Mouse (Mus musculus): ENCODE results near the gene Apobec3. TPM values are rescaled to one million over a fixed set of nuclear protein-coding genes. Genes with fewer than 3 reads are reported as not detected.

Gene Apobec3
- total RNA-seq (2022): 1 to 10 TPM; 4.3 to 8.1 (median 6.0) TPM

DNA sequence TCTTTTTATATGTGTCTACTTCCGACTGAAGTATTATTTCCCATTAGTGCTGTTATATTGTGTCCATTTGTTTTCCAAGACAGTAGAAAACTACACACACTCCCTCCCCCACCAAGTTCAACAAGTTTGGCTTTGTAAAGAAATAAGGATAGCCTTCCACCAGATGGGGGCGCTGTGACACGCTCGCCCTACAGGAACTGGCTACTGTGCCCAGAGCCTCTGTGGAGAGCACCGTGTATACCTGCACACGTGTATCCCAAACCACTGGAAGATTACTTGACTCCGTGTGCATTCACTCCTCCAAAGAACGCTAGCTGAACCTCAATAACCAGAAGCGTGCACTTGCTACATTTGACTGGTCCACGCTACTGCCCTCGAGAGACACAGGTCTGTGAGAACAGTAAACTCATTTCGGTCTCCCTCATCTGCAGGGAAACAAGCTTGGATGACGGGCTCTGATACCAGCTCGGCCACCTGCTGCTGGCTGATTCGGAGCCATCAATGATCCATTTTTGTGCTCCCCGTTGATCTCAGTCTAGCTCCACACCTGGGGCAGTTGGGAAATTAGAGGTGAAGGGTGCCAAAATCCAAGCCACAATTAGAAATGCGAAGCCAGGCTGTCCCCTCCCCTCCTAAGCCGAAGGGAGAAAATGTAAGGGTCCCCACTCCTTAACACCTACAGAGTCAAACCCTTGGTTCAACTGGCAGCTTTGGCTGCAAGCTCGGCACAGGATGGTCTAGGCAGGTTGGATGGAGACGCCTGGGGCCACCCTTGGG, at the start of gene Apobec3:
Apobec3 (plus strand) TSS at position 224 of the 777 bp plus-strand sequence.
- DNase-seq (ENCODE audit: low spot score in 2 of 2): no peak

DNA sequence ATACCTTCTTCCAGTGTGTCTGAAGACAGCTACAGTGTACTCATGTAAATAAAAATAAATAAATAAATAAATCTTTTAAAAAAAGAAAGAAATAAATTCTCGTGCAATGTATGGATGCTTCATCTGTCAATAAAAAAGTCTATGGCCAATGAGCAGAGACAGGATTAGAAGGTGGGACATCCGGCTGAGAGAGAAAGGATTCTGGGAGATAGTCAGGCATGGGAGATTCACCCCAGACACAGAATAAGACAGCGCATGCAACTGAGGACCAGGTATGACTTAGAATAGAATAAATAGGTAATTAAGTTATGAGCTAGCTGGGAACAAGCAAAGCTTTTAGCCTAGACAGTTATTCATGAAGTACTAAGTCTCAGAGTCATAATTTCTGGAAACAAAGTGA, 48.5 kb upstream of the Apobec3 start:
- no peak for DNase-seq (ENCODE audit: low spot score in 2 of 2)

DNA sequence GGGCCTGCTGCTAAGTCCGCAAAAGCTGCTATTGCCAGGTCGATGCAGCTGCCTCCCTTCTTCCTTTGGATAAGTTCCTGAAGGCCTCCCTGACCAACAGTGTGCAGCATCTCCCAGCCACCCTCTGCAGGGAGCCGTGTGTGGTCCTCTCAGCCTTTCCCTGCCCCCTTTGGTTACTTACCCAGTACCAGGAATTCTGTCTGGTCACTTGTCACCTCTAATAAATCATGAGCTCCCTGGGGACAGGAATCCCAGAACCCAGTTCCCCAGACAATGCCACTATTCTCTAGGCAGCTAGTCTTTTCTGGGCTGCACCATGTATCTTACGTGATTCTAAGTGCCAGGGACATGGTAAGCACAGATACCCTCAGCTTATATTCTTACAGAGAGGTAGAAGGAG, 45.5 kb upstream of the Apobec3 start:
- DNase-seq (ENCODE audit: low spot score in 2 of 2): no peak

DNA sequence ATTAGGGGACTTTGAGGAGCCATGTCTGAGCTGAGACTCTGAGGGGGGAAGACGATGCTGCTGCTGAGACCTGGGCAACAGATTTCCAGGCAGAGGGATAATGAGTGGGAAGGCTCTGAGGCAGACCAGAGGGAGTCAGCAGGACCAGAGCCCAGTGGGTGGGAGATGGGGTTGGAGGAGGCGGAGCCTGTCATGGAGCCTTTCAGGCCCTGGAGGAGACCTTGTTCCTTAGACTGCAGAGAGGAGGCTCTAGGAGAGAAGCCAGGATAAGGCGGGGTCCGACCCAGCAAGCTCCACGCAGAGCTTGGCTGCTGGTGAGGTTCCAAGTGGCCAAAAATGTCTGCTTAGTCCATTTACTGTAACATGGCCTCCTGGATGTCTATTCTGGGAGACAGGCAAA, 44.4 kb upstream of the Apobec3 start:
- peak in 1 of 2 experiments; percentile 55 for DNase-seq (ENCODE audit: low spot score in 2 of 2)

DNA sequence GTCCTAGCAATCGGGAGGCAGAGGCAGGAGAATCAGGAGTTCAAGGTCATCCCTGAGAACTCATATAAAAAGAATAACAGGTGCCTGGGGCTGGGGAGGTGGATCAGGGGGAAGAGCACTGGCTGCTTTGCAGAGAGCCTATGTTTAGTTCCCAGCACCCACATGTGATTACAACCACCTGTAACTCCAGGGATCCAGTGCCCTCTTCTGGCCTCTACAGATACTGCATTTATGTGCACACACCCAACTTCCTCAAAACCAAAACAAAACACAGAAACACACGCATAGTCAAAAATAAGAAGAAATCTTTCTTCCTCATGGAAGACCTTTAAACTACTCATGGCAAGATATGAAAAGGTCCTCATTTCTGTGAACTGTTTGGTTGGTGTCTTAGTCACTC, 41.3 kb upstream of the Apobec3 start:
- no peak for DNase-seq (ENCODE audit: low spot score in 2 of 2)

DNA sequence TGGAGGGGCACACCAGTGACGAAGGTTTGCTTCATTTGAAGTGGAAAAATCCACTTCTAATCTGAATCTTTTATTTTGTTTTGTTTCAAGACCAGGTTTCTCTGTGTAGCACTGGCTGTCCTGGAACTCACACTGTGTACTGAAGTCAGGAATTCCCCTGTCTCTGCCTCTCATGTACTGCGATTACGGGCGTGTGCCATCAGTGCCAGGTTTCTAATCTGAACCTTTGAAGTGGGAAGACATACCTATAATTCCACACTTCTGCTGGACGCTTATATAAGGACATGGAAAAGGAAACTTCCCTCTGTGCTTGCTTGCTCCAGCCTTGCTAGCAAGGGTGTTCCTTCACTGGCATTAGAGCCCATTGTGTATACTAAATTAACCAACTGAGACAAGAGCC, 32.5 kb upstream of the Apobec3 start:
- DNase-seq (ENCODE audit: low spot score in 2 of 2): no peak

DNA sequence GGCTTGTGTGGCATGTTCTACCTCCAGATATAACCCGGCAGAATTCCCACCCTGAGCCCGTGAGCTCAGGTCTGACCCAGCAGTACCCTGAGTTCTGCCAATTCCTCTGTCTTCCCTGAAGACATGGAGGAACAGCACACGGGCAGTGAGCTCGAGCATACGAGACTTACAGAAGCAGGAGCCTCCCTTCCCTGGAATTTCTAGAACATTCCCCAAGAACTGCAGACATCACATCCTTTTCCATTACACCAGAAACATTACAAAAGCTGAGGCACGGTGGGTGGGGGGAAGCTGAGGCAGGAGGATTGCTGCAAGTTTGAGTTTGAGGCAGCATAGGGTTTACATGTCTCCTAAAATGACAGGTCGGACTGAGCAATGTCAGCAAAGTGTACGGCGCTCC, 31.6 kb upstream of the Apobec3 start:
- no peak for DNase-seq (ENCODE audit: low spot score in 2 of 2)

DNA sequence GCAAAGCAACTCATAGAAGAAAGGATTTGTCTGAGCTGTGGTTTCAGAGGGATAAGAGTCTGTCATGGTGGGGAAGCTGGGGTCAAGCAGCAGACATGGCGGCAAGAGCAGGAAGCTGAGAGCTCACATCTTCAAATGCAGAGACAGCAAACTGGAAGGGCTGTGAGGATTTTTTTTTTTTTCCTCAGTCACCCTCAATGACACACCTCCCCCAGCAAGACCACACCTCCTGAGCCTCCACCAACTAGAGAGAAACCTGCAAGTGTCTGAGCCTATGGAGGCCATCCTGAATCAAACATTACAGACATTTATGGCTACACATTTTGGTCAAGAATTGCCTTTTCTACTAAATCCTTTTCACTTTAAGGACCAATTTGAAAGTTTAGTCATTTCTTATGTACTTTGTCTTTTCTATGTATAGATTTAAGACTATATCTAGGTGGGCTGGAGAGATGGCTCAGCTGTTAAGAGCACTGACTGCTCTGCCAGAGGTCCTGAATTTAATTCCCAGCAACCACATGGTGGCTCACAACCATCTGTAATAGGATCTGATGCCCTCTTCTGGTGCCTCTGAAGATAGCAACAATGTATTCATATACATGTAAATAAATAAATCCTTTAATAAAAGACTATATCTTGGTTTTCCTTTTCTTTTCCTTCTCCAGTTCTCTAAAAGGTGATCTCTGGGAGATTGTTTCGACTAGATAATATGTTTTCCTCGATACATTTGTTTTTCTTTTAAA, 24.0 kb upstream of the Apobec3 start:
- DNase-seq (ENCODE audit: low spot score in 2 of 2): no peak

DNA sequence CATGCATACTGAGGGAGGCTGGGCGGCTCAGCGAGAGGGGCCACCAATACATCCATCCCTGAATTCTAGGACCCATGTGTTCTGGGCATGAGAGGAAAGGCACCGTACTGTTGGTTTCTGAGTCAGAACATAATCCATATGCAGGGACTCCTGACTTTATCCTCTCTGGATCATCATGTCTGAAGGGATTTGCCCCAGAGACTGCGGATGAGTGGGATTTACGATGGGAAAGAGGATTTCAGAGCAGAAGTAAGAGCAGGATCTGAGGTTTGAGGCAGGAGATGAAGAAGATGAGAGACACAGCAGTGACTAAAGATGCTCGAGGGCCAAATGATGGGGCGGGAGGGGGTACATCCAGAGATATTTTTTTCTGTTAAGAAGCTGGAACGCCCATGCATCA, 17.9 kb upstream of the Apobec3 start:
- no peak for DNase-seq (ENCODE audit: low spot score in 2 of 2)

DNA sequence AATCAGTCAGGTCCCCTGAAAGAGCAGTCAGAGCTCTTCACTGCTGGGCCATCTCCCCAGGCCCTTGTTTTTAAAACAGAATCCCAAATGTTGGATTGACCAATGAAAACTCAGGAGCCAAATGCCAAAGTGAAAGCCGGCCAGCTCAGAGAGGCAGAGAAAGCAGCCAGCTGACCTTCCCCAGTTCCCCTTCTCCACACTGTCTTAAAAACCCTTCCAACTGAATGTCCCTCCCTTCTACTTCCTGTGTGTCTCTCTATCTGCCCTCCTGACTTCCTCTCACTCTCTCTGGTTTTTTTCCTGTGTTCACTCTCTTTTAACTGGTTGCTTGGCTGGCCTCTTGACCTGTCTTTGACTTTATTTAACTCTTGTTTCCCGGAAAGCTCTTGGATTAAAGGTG, 17.5 kb upstream of the Apobec3 start:
- DNase-seq (ENCODE audit: low spot score in 2 of 2): no peak

DNA sequence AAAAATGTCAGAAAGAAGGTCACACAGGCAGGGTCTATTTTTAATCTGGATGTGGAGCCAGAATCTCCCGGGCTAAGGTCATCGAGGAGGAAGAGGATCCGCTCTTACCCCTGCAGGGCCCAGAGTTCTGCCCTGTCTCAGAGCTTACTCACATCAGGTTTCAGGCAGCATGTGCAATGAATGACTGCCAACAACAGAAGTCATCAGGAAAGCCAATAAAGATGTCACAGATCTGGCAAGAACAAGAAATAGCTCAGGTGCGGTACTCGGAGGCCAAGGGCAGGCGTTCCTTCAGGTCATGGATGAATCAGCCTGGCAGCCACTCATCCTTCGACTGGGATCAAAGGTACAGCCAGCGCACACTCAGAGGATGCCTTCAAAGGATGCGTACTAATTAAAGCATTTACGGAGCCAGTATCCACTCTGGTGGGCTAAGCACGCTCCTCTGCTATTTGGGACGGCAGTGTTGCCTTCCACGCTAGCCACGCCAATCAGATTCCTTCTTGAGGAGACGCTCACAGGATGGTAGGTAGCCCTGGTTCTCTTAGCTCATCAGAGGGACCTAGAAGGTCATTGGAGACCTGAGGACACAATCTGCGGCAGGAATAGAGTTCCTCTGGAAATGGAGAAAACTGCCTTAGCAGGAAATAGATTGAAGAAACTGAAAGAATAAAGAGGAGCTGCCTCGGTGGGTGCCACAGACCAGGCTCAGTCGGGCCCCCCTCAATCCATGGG, 16.0 kb upstream of the Apobec3 start:
- DNase-seq (ENCODE audit: low spot score in 2 of 2): no peak

DNA sequence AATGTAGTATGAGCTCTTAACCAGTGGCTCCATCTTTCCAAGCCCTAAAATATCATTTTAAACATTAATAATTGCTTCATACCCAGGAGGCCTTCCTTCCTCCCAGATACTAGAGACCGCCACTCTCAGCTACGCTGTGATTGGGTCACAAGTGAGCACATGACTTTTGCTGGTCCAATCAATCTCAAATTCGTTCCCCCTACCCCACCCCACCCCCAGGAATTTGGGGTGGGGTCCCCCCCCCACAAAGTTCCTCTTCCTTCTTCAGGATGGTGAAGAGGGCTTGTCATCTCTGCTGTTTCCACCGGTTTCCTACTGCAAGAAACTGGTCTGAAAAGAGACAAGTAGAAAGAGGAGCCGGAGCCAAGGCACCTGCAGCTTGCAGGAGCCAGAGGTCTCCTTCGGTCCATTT, 12.7 kb upstream of the Apobec3 start:
- DNase-seq (ENCODE audit: low spot score in 2 of 2): no peak

DNA sequence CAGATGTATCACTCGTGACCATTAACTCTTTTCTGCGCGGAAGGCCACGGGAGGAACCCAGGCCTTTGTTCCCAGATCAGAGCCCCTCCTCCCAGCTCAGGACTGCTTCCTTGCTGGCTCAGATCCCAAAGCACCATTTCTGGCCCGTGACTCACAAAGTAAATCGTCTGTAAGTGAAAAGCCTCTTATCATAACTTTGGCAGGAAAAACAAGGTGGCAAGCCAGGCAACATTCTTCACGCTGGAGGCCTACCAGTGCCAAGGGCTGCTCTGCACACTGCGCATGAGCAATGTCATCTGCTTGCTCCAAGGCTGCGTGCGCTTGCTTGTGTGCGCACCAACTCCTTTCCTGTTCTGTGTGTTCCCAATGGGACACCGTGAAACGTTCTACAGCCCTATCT, 12.1 kb upstream of the Apobec3 start:
- peak; percentile 36 to 82 for DNase-seq (ENCODE audit: low spot score in 2 of 2)

DNA sequence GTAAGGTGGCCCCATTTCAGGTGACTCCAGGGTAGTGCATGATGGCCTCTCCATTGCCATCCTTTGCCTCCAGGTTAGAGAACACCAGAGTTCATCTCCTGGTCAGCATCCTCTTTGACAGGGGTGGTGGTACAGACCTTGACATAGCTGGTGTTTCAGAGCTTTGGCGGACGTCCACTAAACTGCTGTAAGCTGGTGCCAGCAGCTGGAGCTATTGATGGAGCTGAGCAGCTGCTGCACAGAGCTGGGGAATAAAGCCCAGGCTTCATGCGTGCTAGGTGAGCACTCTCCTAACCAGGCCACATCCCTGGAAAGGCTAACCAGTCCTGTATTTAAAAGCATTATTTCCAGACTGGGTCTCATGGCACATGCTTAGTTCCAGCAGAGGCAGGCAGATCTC, 11.0 kb upstream of the Apobec3 start:
- DNase-seq (ENCODE audit: low spot score in 2 of 2): no peak

DNA sequence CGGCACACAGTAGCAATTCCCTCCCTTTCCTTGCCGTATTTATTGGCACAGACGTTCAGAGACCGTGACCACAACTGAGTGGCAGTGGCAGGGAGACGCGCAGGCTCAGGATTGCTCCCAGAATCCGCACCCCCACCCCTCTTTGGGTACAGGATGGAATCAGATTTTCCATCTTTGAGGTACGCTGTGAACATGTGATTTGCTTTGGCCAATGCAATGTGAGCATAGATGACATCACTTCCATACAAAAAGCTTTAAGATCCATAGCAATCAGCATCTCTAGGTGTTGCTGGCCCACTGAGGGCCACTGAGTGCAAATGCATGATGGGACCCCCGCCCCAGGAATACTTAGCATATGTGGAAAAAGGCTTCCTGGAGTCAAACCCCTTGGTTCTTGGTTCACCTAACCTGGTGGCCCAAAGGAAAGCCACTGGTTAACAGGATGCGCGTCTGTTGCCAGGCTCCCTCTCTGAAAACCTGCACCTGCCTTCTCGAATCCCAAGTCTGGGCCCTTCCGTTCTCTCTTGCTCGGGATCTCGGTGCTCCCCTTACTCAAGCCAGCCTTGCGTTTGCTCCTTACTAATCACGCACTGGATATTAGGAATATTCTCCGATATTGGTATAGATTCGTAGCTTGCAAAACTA, 8.7 kb upstream of the Apobec3 start:
- peak; percentile 48 to 69 for DNase-seq (ENCODE audit: low spot score in 2 of 2)

DNA sequence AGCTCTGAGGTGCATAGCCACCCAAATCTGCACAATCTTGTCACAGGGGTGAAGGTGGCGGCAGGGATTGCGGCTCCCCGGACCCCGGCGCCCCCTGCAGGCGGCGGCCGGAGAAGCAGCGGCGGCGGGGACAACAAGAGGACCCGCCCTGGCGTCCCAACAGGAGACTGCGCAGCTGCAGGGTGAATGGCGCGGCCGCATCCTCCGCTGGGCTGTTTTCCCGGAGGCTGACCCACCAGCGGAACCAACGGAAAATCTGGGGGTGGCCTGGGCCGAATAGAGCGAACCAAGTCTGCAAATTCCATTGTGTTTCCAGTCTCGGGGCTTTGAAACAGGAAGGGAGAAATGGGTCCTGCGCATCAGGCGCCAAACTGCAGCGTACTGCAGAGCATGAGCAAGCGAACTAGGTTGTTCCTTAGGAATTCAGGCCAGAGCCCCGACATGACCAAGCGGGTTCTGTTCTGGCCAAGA, 8.1 kb upstream of the Apobec3 start:
- peak; percentile 92 to 95 for DNase-seq (ENCODE audit: low spot score in 2 of 2)

DNA sequence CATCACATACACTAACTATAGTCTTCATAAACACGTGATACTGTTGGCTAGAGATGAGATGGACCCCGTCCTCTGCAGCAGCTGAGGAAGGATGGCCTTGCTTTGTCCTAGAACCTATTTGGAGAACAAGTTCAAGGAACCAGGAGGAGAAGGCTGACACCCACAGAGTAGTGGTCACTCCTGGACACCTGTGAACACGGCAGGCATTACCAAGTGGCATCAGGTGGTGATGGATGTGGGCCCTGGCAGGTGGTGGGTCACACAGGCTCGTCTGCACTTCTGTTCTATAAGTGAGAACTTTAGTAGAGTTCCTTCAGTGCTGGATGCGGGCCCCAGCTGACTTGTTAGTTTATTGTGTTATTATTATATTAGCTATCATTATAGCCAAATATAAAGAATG, 6.6 kb upstream of the Apobec3 start:
- no peak for DNase-seq (ENCODE audit: low spot score in 2 of 2)

DNA sequence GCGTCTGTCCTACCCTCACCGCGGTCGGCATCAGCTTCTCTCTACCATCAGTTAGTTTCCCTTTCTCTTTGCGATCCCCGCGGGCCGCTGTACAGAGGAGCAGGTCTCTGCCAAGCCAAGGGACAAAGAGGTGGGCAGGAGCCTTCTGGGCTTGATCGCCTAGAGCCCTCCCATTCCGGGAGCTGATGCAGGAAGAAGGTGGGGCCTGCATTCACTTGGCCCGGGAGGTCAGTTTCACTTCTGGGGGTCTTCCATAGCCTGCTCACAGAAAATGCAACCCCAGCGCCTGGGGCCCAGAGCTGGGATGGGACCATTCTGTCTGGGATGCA, 718 bp downstream of the Apobec3 start:
- DNase-seq (ENCODE audit: low spot score in 2 of 2): no peak

DNA sequence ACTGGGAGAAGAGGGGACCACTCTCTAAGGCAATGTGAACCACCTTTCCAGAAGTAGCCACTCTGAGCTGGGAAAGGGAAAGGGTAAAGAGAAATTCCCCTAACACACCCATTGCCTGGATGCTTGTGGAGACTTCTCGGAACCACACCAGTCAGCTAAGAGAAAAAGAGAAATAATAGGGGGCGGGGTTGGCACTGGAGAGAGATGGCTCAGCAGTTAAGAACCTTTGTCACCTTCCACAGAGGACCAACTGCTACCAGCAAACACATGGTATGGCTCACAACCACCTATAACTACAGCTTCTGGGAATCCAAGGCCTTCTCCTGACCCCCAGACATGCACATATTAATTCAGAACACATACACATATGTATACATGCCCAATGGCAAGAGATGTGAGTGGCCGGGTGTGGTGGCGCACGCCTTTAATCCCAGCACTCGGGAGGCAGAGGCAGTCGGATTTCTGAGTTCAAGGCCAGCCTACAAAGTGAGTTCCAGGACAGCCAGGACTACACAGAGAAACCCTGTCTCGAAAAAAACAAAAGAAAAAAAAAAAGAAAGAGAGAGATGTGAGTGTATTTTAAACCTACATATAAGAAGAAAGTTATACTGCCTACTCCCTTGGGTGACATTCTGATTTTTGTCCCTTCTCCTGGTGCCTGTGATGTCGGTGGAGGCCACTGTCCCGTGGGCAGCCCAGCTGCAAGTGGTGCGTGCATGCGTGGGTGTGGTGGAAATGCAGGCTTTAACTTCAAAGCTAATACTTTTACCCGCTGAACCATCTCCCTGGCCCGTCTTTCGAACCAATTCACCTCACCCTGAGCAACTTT, 1.8 kb downstream of the Apobec3 start:
- no peak for DNase-seq (ENCODE audit: low spot score in 2 of 2)

DNA sequence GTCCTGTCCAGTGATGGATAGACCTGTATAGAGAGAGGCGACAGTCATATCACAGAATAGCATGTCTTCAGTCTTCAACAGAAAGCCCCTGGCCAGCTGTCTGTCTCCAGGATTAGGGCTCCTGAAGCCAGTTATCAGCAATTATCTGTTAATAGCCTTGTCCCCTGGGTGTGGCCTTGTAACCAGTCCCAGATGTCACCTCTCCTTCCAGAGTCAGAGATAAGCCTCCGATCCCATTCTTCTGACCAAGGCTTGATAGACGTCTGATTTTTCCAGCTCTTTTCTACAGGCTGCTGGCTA, 2.3 kb downstream of the Apobec3 start:
- no peak for DNase-seq (ENCODE audit: low spot score in 2 of 2)

DNA sequence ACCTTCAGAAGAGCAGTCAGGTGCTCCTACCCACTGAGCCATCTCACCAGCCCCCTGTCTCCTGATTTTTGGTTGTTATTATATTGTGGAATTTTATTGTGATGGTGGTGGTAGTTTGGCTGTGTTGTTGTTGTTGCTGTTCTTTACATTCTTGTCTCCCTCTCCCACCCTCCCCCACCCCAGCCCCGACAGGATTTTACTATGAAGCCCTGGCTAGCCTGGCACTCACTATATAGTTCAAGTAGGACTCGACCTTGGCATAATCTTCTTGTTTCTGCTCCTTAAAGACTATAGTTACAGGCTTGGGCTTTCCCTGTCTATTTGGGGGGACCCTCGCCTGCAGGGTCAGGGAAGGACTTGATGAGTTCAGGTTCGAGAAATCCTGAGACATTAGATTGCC, 2.9 kb downstream of the Apobec3 start:
- DNase-seq (ENCODE audit: low spot score in 2 of 2): no peak
